Mouse (Mus musculus) forebrain, embryonic 12.5 days (tissue): Measurements from ENCODE around the gene Cga. TPM values are rescaled to one million over a fixed set of nuclear protein-coding genes. Genes with fewer than 3 reads are reported as not detected.
"Not testable (repeated sequence)": the region's sequence is repeated elsewhere in the genome, so short reads cannot be mapped to it uniquely, and the experiment has no call there.

ENCODE experiments used
- ATAC-seq: fragments of 200-750 bp; cut with Nextera tagmentation; 2 replicates; pipeline ENCODE4 v1.8.0; 2017; ENCODE audit warnings: moderate TSS enrichment; ENCODE audit not compliant: low FRiP score
- H3K27ac ChIP-seq: fragments of 300-500 bp; sonication (generic); 2 replicates; pipeline ENCODE4 v1.5.1; 2016; ENCODE audit warnings: mild to moderate bottlenecking
- H3K27me3 ChIP-seq: fragments of 300-500 bp; sonication (generic); 2 replicates; pipeline ENCODE4 v1.6.1; 2016; ENCODE audit warnings: mild to moderate bottlenecking
- H3K36me3 ChIP-seq: fragments of 300-500 bp; sonication (generic); replicated peaks from 2 replicates; pipeline ENCODE4 v1.6.1; 2016; ENCODE audit warnings: mild to moderate bottlenecking
- H3K4me1 ChIP-seq: fragments of 300-500 bp; sonication (generic); 2 replicates; pipeline ENCODE4 v1.6.1; 2016
- H3K4me2 ChIP-seq: fragments of 300-500 bp; sonication (generic); 2 replicates; pipeline ENCODE4 v1.6.1; 2016; ENCODE audit warnings: mild to moderate bottlenecking, moderate library complexity
- H3K4me3 ChIP-seq: fragments of 300-500 bp; sonication (generic); replicated peaks from 2 replicates; pipeline ENCODE4 v1.5.1; 2016; ENCODE audit warnings: mild to moderate bottlenecking
- H3K9ac ChIP-seq: fragments of 300-500 bp; sonication (generic); 2 replicates; pipeline ENCODE4 v1.6.1; 2016; ENCODE audit warnings: mild to moderate bottlenecking
- H3K9me3 ChIP-seq: fragments of 300-500 bp; sonication (generic); 2 replicates; pipeline ENCODE4 v1.6.1; 2016
- WGBS: fragments of 180-500 bp; shearing (Covaris S2); methylation state at CpG from one replicate; pipeline ENCODE4 v1.1.7; 2016; 5-methylcytosine and 5-hydroxymethylcytosine counted together
- polyA plus RNA-seq: library from polyadenylated mRNA; unstranded; fragments of >200 nt; fragmentation: Nextera tagmentation; extraction: Ambion mirVana; gene quantifications from 2 replicates; pipeline ENCODE4 v1.2.1, GENCODE M21; 2016

The Cga gene
- polyA plus RNA-seq, 1 experiment from 2014 or later: 0.34 TPM

- Histone ChIP-seq H3K27me3 (0 out of 2 replicates have a peak, but pooled peaks cover 3% of the 10 kb centered on the region), H3K4me2 (no peak overlapping the region), H3K4me1 (no peaks in the 10 kb centered on the region), H3K27ac (no peak overlapping the region), H3K9me3 (no peaks in the 10 kb centered on the region), H3K36me3 (no peaks in the 10 kb centered on the region), H3K9ac (no peak overlapping the region), H3K4me3 (no peak overlapping the region)
- ATAC-seq: no peak
- 89% methylated on average over 1 of the region's 1 CpGs for WGBS
Observed at GRCm38 (mm10) chr4:34899322-34899721, 5.7 kb downstream of the Cga start.

GRCm38 (mm10) chr4:34900155-34900554 lies 6.6 kb downstream of the Cga start:
- H3K9ac ChIP-seq: no peak overlapping the region
- H3K4me3 ChIP-seq: no peak overlapping the region
- no peak for ATAC-seq
- WGBS: 62% methylated on average over 9 of the region's 9 CpGs
- no peak overlapping the region for H3K4me2 ChIP-seq
- H3K9me3 ChIP-seq: no peaks in the 10 kb centered on the region
- H3K36me3 ChIP-seq: no peaks in the 10 kb centered on the region
- no peak overlapping the region for H3K27ac ChIP-seq
- H3K27me3 ChIP-seq: 0 out of 2 replicates have a peak, but pooled peaks cover 3% of the 10 kb centered on the region
- H3K4me1 ChIP-seq: no peaks in the 10 kb centered on the region

DNA sequence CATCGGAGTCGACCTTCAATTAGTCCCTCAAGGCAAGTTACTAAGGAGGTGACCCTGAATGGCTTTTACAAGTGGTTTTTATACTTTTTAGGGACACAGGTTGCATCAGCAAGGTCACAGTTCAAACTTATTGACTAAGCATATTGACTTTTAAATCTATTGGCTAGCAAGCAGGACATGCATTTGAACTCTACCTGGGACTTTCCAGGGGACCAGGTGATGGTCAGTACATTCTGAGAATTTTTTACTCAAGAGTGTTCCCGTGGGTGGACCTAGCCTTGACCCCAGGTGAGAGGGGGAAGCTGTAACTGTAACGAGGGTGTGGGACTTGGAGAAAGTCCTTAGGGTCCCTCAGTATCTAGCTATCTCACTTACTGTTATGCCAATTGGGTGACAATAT lies 7.6 kb downstream of the Cga start:
- Histone ChIP-seq H3K27ac (no peak overlapping the region), H3K4me3 (no peak overlapping the region), H3K36me3 (no peaks in the 10 kb centered on the region), H3K4me2 (no peak overlapping the region), H3K4me1 (no peaks in the 10 kb centered on the region), H3K9ac (no peak overlapping the region), H3K27me3 (0 out of 2 replicates have a peak, but pooled peaks cover 3% of the 10 kb centered on the region), H3K9me3 (no peaks in the 10 kb centered on the region)
- no peak for ATAC-seq
- WGBS: 76% methylated on average over 4 of the region's 4 CpGs

DNA sequence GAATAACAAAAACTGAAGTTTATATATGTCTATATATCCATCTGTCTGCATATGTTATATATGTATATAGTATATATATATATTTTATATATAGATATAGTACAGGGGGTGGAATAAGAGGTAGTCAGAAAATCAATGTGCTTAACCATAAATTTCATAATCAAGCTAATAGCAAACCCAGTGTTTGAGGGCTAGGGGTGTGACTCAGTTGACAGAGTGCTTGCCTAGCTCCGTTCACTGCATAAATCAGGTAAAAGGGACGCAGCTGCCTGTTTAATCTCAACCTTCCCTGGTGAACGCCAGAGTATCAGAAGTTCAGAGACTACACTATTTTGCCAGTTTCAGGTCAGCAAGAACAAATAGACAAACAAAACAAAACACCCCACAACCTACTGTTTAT lies 8.0 kb downstream of the Cga start:
- H3K4me3 ChIP-seq, H3K36me3 ChIP-seq, H3K4me2 ChIP-seq, H3K4me1 ChIP-seq, H3K9me3 ChIP-seq, H3K27me3 ChIP-seq, H3K9ac ChIP-seq, ATAC-seq, H3K27ac ChIP-seq: not testable (repeated sequence)
- 74% methylated on average over 3 of the region's 3 CpGs for WGBS

DNA sequence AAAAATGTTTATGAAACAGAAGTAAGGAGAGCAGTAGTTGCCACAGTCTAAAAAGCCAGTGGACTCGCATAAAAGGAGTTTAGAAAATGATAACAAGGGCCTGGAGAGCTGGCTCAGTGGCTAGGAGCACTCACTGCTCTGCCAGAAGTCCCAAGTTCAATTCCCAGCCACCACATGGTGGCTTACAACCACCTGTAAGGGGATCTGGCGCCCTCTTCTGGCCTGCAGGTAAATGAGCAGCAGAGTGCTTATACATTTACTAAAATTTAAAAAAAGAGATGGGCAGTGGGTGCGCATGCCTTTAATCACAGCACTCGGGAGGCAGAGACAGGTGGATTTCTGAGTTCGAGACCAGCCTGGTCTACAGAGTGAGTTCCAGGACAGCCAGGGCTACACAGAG lies 11.8 kb downstream of the Cga start:
- 60% methylated on average over 5 of the region's 5 CpGs for WGBS
- no peak overlapping the region for H3K4me3 ChIP-seq
- H3K9me3 ChIP-seq: no peaks in the 10 kb centered on the region
- H3K9ac ChIP-seq: no peak overlapping the region
- H3K27ac ChIP-seq: no peak overlapping the region
- 0 out of 2 replicates have a peak, but pooled peaks cover 3% of the 10 kb centered on the region for H3K27me3 ChIP-seq
- no peak overlapping the region for H3K4me2 ChIP-seq
- no peaks in the 10 kb centered on the region for H3K36me3 ChIP-seq
- H3K4me1 ChIP-seq: 0 out of 2 replicates have a peak, but pooled peaks cover 2% of the 10 kb centered on the region
- ATAC-seq: no peak

DNA sequence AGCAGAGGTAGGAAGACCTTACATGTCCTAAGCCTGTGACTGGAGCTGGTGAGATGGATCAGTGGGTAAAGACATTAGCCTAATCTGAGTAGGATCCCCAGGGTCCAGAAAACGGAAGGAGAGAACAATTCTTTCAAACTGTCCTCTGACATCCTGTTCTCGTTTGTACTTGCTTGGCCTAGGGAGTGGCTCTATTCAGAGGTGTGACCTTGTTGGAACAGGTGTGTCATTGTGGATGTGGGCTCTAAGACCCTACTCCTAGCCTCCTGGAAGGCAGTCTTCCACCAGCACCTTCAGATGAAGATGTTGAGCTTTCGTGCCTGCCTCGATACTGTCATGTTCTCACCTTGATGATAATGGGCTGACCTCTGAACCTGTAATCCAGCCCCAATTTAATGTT lies 12.6 kb downstream of the Cga start:
- H3K36me3 ChIP-seq: no peaks in the 10 kb centered on the region
- no peak for ATAC-seq
- H3K4me1 ChIP-seq: 0 out of 2 replicates have a peak, but pooled peaks cover 2% of the 10 kb centered on the region
- H3K4me3 ChIP-seq: no peak overlapping the region
- H3K27ac ChIP-seq: no peak overlapping the region
- H3K9ac ChIP-seq: no peak overlapping the region
- H3K27me3 ChIP-seq: 0 out of 2 replicates have a peak, but pooled peaks cover 3% of the 10 kb centered on the region
- 78% methylated on average over 4 of the region's 4 CpGs for WGBS
- no peak overlapping the region for H3K4me2 ChIP-seq
- H3K9me3 ChIP-seq: no peaks in the 10 kb centered on the region

DNA sequence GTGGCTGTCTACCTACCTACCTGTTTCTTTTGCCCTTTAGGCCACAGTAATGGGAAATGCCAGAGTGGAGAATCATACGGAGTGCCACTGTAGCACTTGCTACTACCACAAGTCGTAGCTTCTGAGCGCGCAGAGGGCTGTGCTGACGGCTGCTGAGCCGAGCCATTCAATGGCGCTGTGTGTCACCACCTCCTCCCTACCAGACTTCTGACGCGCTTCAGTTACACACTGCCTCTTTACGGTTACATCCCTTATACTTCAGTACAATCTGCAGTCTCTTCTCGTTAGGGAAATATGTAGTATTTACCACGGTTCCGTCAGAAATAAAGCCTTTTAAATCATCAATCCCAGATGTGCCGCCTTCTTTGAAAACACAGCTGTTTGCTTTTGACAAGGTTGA lies 13.4 kb downstream of the Cga start:
- ATAC-seq: no peak
- 42% methylated on average over 14 of the region's 14 CpGs for WGBS
- no peak overlapping the region for H3K4me3 ChIP-seq
- H3K4me2 ChIP-seq: no peak overlapping the region
- no peaks in the 10 kb centered on the region for H3K9me3 ChIP-seq
- H3K36me3 ChIP-seq: no peaks in the 10 kb centered on the region
- H3K4me1 ChIP-seq: 0 out of 2 replicates have a peak, but pooled peaks cover 2% of the 10 kb centered on the region
- no peak overlapping the region for H3K9ac ChIP-seq
- 0 out of 2 replicates have a peak, but pooled peaks cover 3% of the 10 kb centered on the region for H3K27me3 ChIP-seq
- no peak overlapping the region for H3K27ac ChIP-seq

DNA sequence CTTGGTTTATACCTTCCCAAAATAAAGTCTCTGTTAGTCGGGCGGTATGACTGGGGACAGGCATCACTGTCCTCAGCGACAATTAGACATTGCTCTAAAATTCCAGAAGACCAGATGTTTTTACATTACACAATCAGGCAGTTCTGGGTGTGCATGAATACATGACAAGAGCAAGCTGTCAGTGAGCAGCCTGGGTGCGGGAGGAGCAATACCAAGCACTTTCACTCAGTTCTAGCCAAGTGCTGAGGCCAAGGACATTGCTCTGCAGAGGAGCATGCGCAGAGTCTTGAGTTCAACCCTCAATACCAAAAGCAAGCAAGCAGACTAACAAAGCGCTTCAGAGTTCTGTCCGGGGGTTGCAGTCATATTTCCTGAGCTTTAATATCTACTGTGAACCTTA lies 14.5 kb downstream of the Cga start:
- Histone ChIP-seq H3K4me1 (0 out of 2 replicates have a peak, but pooled peaks cover 2% of the 10 kb centered on the region), H3K9ac (no peak overlapping the region), H3K4me2 (no peak overlapping the region), H3K27ac (no peak overlapping the region), H3K27me3 (0 out of 2 replicates have a peak, but pooled peaks cover 3% of the 10 kb centered on the region), H3K9me3 (no peaks in the 10 kb centered on the region), H3K4me3 (no peak overlapping the region), H3K36me3 (no peaks in the 10 kb centered on the region)
- 94% methylated on average over 7 of the region's 7 CpGs for WGBS
- ATAC-seq: no peak

- ATAC-seq: no peak
Observed at GRCm38 (mm10) chr4:34911401-34911800, 17.8 kb downstream of the Cga start.

DNA sequence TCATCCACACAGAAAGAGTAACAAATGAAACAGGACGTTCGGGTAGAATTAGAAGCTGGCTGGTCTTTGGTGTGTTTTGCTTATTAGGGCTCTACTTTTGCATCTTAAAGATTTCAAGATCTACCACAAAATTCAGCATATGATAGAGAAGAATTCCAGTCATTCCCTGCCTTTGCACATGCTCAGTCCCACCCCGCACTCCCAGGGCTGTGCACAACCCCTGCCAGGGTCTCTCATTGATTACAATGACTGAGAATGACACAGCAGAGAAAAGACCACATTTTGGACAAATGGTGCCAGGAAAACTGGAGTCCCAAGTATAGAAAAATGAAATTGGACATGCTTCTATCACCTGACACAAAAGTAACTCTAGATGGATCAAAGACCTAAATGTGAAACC lies 18.6 kb downstream of the Cga start:
- H3K4me2 ChIP-seq: no peak overlapping the region
- H3K9ac ChIP-seq: no peak overlapping the region
- H3K9me3 ChIP-seq: no peaks in the 10 kb centered on the region
- no peaks in the 10 kb centered on the region for H3K36me3 ChIP-seq
- no peak overlapping the region for H3K27ac ChIP-seq
- 86% methylated on average over 3 of the region's 3 CpGs for WGBS
- no peak overlapping the region for H3K4me3 ChIP-seq
- H3K27me3 ChIP-seq: no peaks in the 10 kb centered on the region
- no peak for ATAC-seq
- no peaks in the 10 kb centered on the region for H3K4me1 ChIP-seq

More at GRCm38 (mm10) chr4:34911401-34911800, 17.8 kb downstream of the Cga start:
- WGBS: 78% methylated on average over 3 of the region's 3 CpGs
- Histone ChIP-seq H3K9me3 (no peaks in the 10 kb centered on the region), H3K4me3 (no peak overlapping the region), H3K9ac (no peak overlapping the region), H3K36me3 (no peaks in the 10 kb centered on the region), H3K4me1 (0 out of 2 replicates have a peak, but pooled peaks cover 2% of the 10 kb centered on the region), H3K27me3 (no peaks in the 10 kb centered on the region), H3K27ac (no peak overlapping the region), H3K4me2 (no peak overlapping the region)

DNA sequence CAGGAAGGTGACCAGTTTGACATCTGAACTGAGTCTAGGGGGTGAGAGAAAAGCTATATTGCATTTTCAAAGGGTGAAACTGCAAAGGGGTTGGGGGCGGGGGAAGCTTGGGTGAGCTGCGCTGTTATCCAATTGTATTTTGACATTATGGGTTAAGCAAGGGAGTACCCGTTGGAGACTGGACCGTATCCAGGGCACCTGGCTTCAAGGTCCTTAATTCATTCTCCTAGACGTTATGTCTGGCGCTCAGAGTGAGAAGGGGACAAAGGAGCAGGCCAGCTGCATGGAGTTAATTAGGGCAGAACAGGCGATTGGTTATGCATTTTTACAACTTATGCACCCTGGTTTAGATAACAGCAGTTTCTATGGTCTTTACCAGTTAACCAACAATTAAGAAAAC lies 23.8 kb downstream of the Cga start:
- Histone ChIP-seq H3K4me1 (no peaks in the 10 kb centered on the region), H3K36me3 (no peaks in the 10 kb centered on the region), H3K9me3 (no peaks in the 10 kb centered on the region), H3K27ac (no peak overlapping the region), H3K4me3 (no peak overlapping the region), H3K9ac (no peak overlapping the region), H3K4me2 (no peak overlapping the region), H3K27me3 (no peaks in the 10 kb centered on the region)
- no peak for ATAC-seq
- whole genome bisulfite sequencing: 32% methylated on average over 7 of the region's 7 CpGs

GRCm38 (mm10) chr4:34922177-34922870 lies 28.7 kb downstream of the Cga start:
- Histone ChIP-seq H3K4me3 (no peak overlapping the region), H3K4me1 (no peaks in the 10 kb centered on the region), H3K9me3 (no peaks in the 10 kb centered on the region), H3K27me3 (no peaks in the 10 kb centered on the region), H3K36me3 (no peaks in the 10 kb centered on the region), H3K27ac (no peak overlapping the region), H3K9ac (no peak overlapping the region), H3K4me2 (no peak overlapping the region)
- ATAC-seq: no peak
- 67% methylated on average over 6 of the region's 6 CpGs for WGBS

GRCm38 (mm10) chr4:34928386-34928785 lies 34.8 kb downstream of the Cga start:
- not testable (repeated sequence) for H3K4me1 ChIP-seq, H3K36me3 ChIP-seq, ATAC-seq, H3K27me3 ChIP-seq, H3K4me3 ChIP-seq, H3K4me2 ChIP-seq, H3K9me3 ChIP-seq, H3K9ac ChIP-seq, H3K27ac ChIP-seq
- WGBS: 78% methylated on average over 7 of the region's 7 CpGs
